Mouse (Mus musculus) midbrain, embryonic 14.5 days (tissue): Measurements from ENCODE around the gene Slc51a. TPM values are rescaled to one million over a fixed set of nuclear protein-coding genes. Genes with fewer than 3 reads are reported as not detected.

Experiments
- ATAC-seq: fragments of 200-750 bp; cut with Nextera tagmentation; 2 replicates; pipeline ENCODE4 v1.8.0; 2017; ENCODE audit warnings: moderate number of reproducible peaks, moderate library complexity; ENCODE audit not compliant: low FRiP score, low TSS enrichment
- DNase-seq: peaks from one replicate; pipeline ENCODE4 v3.0.0-alpha.2; 2015
- H3K27ac ChIP-seq: fragments of 300-500 bp; sonication (generic); replicated peaks from 2 replicates; pipeline ENCODE4 v1.5.1; 2014; ENCODE audit warnings: mild to moderate bottlenecking, low read depth, low read length, moderate library complexity
- H3K27me3 ChIP-seq: fragments of 300-500 bp; sonication (generic); 2 replicates; pipeline ENCODE4 v1.6.1; 2014; ENCODE audit warnings: low read length, control low read depth, mixed read lengths; ENCODE audit not compliant: control insufficient read depth, insufficient read depth
- H3K36me3 ChIP-seq: fragments of 300-500 bp; sonication (generic); 2 replicates; pipeline ENCODE4 v1.6.1; 2014; ENCODE audit warnings: low read length, control low read depth; ENCODE audit not compliant: control insufficient read depth, insufficient read depth
- H3K4me1 ChIP-seq: fragments of 300-500 bp; sonication (generic); 2 replicates; pipeline ENCODE4 v1.6.1; 2014; ENCODE audit warnings: mild to moderate bottlenecking, antibody characterized with exemption, low read length, control low read depth; ENCODE audit not compliant: control insufficient read depth, insufficient read depth
- H3K4me2 ChIP-seq: fragments of 300-500 bp; sonication (generic); 2 replicates; pipeline ENCODE4 v1.6.1; 2014; ENCODE audit warnings: mild to moderate bottlenecking, low read length, moderate library complexity
- H3K4me3 ChIP-seq: fragments of 300-500 bp; sonication (generic); replicated peaks from 2 replicates; pipeline ENCODE4 v1.5.1; 2014; ENCODE audit warnings: low read depth, low read length
- H3K9ac ChIP-seq: fragments of 300-500 bp; sonication (generic); replicated peaks from 2 replicates; pipeline ENCODE4 v1.6.1; 2014; ENCODE audit warnings: mild to moderate bottlenecking, low read length, moderate library complexity
- H3K9me3 ChIP-seq: fragments of 300-500 bp; sonication (generic); 2 replicates; pipeline ENCODE4 v1.6.1; 2016; ENCODE audit warnings: low read length, control low read depth, mixed read lengths; ENCODE audit not compliant: control insufficient read depth
- WGBS: fragments of 180-500 bp; shearing (Covaris S2); extraction: QIAGEN DNeasy Blood & Tissue Kit; methylation state at CpG from one replicate; pipeline ENCODE4 v1.1.7; 2014; 5-methylcytosine and 5-hydroxymethylcytosine counted together
- polyA plus RNA-seq: library from polyadenylated mRNA; unstranded; fragments of >200 nt; fragmentation: Nextera tagmentation; extraction: Ambion mirVana; gene quantifications from 2 replicates; pipeline ENCODE4 v1.2.1, GENCODE M21; 2014

Gene Slc51a
- polyA plus RNA-seq = 0.16 TPM in 1 of 2 replicates, not detected in the other

DNA sequence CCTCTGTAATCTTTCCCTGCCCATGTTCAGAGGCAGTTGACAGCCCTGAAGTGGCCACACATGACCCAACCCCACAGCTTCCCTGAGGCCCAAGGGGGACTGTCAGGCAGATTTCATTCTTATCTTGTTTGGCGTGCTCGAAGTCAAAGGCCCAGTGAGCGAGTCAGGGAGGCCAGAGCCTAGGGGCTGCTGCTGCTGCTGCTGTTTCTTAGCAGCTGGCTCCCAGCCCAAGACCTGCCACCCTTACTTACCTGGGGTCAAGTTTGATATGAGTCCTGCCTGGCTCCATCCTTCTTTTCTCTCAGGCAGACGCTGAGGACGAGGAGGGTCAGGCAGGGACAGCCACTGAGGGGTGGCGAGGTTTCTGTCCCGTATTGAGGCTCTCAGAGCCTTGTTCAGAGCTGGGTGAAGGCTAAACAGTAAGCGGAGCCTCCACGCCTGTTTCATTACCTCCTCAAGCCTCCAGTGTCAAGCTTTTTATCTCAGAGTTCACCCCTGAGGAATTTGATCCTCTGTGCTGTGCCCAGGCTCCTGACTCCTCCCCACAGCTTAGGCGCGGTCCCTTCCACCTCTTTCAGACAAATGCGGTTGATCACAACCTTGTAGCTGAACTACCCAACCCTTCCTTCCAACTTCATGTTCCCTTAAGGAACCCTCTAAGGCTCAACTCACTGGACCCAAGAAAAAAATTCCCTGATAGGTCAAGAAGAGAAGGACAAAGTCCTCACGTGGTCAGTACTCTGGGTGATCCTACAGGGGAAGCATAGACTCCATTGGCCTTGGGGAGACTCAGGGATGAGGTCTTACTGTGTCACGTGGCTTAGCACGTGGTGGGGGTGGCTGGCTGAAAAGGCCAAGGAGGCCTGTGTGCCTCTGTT lies at the start of gene Slc51a:
Slc51a (minus strand) TSS at position 646 of the 878 bp plus-strand sequence.
- Histone ChIP-seq H3K27me3 (no peaks in the 10 kb centered on the region), H3K4me2 (no peak within 1 kb of the TSS), H3K27ac (no peak within 1 kb of the TSS), H3K9ac (no peak within 1 kb of the TSS), H3K4me3 (no peak within 1 kb of the TSS), H3K4me1 (no peaks in the 10 kb centered on the region), H3K36me3 (no peaks in the 10 kb centered on the region), H3K9me3 (no peaks in the 10 kb centered on the region)
- 55% methylated on average over 15 of the region's 15 CpGs for WGBS
- ATAC-seq = no peak
- no peak for DNase-seq

GRCm38 (mm10) chr16:32535157-32535751 lies 47.6 kb upstream of the Slc51a start:
- DNase-seq = no peak
- no peak overlapping the region for H3K4me3 ChIP-seq
- no peaks in the 10 kb centered on the region for H3K9me3 ChIP-seq
- H3K36me3 ChIP-seq = no peaks in the 10 kb centered on the region
- no peak overlapping the region for H3K4me2 ChIP-seq
- H3K9ac ChIP-seq = no peak overlapping the region
- ATAC-seq = no peak
- H3K4me1 ChIP-seq = no peaks in the 10 kb centered on the region
- 19% methylated on average over 5 of the region's 5 CpGs for WGBS
- no peaks in the 10 kb centered on the region for H3K27me3 ChIP-seq
- no peak overlapping the region for H3K27ac ChIP-seq

GRCm38 (mm10) chr16:32532878-32533826 lies 45.5 kb upstream of the Slc51a start:
- Histone ChIP-seq H3K9ac (no peak overlapping the region), H3K4me3 (no peak overlapping the region), H3K9me3 (no peaks in the 10 kb centered on the region), H3K4me2 (no peak overlapping the region), H3K36me3 (no peaks in the 10 kb centered on the region), H3K27me3 (no peaks in the 10 kb centered on the region), H3K27ac (no peak overlapping the region), H3K4me1 (no peaks in the 10 kb centered on the region)
- no peak for DNase-seq
- no peak for ATAC-seq
- 60% methylated on average over 18 of the region's 18 CpGs for WGBS

- Histone ChIP-seq H3K36me3 (no peaks in the 10 kb centered on the region), H3K27ac (no peak overlapping the region), H3K27me3 (no peaks in the 10 kb centered on the region), H3K4me2 (no peak overlapping the region), H3K4me1 (peaks cover 10% of the 10 kb centered on the region), H3K4me3 (no peak overlapping the region), H3K9ac (no peak overlapping the region), H3K9me3 (no peaks in the 10 kb centered on the region)
- ATAC-seq (no peak), DNase-seq (no peak)
- 73% methylated on average over 7 of the region's 7 CpGs for WGBS
These were observed 39.2 kb upstream of the Slc51a start for GRCm38 (mm10) chr16:32526906-32527305.

GRCm38 (mm10) chr16:32524244-32524615 lies 36.6 kb upstream of the Slc51a start:
- no peak overlapping the region for H3K4me3 ChIP-seq
- peak overlapping the region; percentile 49 for H3K27ac ChIP-seq
- WGBS = 40% methylated on average over 5 of the region's 5 CpGs
- no peaks in the 10 kb centered on the region for H3K36me3 ChIP-seq
- no peak for ATAC-seq
- H3K9ac ChIP-seq = no peak overlapping the region
- H3K4me1 ChIP-seq = peaks cover 10% of the 10 kb centered on the region
- H3K4me2 ChIP-seq = no peak overlapping the region
- no peaks in the 10 kb centered on the region for H3K9me3 ChIP-seq
- DNase-seq = no peak
- H3K27me3 ChIP-seq = no peaks in the 10 kb centered on the region

DNA sequence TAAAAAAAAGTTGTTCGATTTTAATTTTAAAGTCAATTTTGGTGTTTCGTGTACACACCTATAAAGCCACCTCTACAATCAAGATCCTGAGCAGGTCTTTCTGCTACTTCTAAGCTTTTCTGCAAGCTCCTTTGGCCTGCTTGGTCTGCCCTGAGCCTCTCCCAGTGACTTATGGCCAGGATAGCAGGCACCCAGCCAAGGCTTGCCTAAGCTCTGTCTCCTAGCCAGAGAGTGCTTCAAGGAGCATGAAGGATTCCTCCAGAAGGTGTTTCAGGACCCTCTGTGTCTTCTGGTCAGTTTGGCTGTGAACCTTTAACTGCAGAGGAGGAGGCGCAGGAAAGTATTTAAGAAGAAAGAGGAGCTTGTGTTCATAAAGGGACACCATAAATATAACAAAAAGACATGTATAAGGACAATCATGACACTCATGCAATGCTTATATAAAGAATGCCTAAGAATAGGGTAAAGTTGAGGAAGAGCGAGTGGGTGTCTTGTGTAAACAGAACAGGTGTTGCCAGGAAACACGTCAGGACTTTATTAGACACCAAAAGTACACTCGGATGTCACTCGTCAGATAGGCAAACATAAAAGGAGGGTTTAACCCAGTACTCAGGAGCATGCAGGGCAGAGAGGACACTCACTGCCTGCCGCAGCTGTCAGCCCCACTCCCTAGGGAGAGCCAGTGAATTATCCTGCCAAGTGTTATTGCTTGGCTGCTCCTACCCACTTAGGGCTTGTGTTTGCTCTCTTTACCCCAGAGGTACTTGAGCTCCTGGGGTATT lies 36.0 kb upstream of the Slc51a start:
- peak; percentile 31; the same call in 1 of the 2 replicates for ATAC-seq
- no peak overlapping the region for H3K4me3 ChIP-seq
- H3K27me3 ChIP-seq = no peaks in the 10 kb centered on the region
- no peaks in the 10 kb centered on the region for H3K36me3 ChIP-seq
- no peak overlapping the region for H3K9ac ChIP-seq
- H3K9me3 ChIP-seq = no peaks in the 10 kb centered on the region
- peak; percentile 67 for DNase-seq
- H3K4me2 ChIP-seq = no peak overlapping the region
- peaks cover 10% of the 10 kb centered on the region for H3K4me1 ChIP-seq
- H3K27ac ChIP-seq = peak overlapping the region; percentile 49; the same call in 1 of the 2 replicates
- WGBS = 59% methylated on average over 8 of the region's 8 CpGs

DNA sequence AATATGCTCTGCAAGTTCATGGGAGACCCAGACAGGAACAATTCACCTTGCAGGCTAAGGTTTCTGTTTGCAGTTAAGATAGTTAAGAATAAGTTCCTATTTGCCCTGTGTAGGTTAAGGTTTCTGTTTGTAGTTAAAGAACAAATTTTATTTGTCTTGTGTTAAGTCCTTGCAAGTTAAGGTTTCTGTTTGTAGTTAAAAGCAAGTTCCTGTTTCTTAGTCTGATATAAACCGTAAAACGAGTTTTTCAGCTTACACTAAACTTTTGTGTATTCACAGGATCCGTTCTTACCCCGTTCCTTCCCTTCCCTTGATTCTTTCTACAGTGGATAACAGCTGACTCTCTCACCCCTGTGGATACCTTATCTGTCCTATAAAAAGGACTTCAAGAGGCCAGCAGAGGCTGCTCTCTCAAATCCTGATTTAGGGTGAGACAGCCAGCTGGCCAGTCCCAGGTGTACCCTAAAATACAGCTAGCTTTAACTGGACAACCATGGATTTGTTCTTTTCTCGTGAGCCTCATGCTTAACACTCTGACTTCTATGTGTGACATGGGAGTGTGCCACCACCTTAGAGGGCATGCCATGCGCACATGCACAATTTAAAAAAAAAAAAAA lies 35.0 kb upstream of the Slc51a start:
- ATAC-seq = no peak
- H3K9me3 ChIP-seq = no peaks in the 10 kb centered on the region
- H3K9ac ChIP-seq = no peak overlapping the region
- H3K27me3 ChIP-seq = no peaks in the 10 kb centered on the region
- peaks cover 10% of the 10 kb centered on the region for H3K4me1 ChIP-seq
- no peak for DNase-seq
- H3K4me2 ChIP-seq = no peak overlapping the region
- 91% methylated on average over 6 of the region's 6 CpGs for WGBS
- H3K4me3 ChIP-seq = no peak overlapping the region
- no peak overlapping the region for H3K27ac ChIP-seq
- no peaks in the 10 kb centered on the region for H3K36me3 ChIP-seq
